Mouse (Mus musculus) megakaryocyte, embryonic 14.5 days (primary cell): ENCODE measurements around the gene Ctsd. TPM values are rescaled to one million over a fixed set of nuclear protein-coding genes. Genes with fewer than 3 reads are reported as not detected.

Experiments
- H3K27me3 ChIP-seq: replicated peaks from 2 replicates; pipeline ENCODE3; 2012; ENCODE audit warnings: inconsistent platforms
- H3K36me3 ChIP-seq: replicated peaks from 2 replicates; pipeline ENCODE3; 2012; ENCODE audit warnings: low read length, inconsistent platforms, mixed read lengths
- H3K4me1 ChIP-seq: 2 replicates; pipeline ENCODE4 v1.6.1; 2012; ENCODE audit warnings: inconsistent platforms
- H3K4me3 ChIP-seq: replicated peaks from 2 replicates; pipeline ENCODE3; 2012; ENCODE audit warnings: moderate library complexity, mild to moderate bottlenecking, inconsistent platforms
- H3K9me3 ChIP-seq: 2 replicates; pipeline ENCODE4 v1.6.1; 2012; ENCODE audit warnings: inconsistent platforms
- FLI1 ChIP-seq: IDR thresholded peaks from 2 replicates; pipeline ENCODE4 v1.6.1; 2012; ENCODE audit warnings: low read length, inconsistent platforms, mixed read lengths
- GATA1 ChIP-seq: IDR thresholded peaks from 3 replicates; pipeline ENCODE4 v1.6.1; 2012; ENCODE audit warnings: mixed read lengths, low read length, inconsistent platforms, borderline replicate concordance
- polyA plus RNA-seq: library from polyadenylated mRNA; stranded (reverse); fragments of >175 nt; gene quantifications from 2 replicates; pipeline ENCODE4 v1.2.3, GENCODE M21; 2012; ENCODE audit warnings: low replicate concordance; ENCODE audit not compliant: insufficient read depth

Ctsd gene
- polyA plus RNA-seq, 1 experiment, result 816 TPM

DNA sequence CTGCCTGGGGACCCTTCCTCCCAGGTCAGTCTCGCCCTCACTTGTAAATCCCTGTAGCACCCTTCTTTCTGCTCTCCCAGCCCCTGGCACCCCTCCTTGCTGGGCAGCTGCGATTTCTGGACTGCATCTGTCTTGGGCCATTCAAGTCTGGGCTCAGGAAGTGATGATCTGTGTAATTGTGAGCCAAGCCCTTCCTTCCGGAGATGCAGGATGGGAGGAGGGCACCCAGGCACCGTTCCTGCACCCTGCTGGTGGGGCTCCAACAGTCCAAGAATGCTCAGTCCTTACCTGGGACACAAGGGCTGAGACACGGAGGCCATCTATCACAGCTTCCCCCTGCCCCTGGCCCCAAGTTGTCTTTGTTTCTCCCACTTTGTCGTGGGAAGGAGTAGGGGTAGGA, 18.0 kb downstream of the Ctsd start:
- Histone ChIP-seq H3K27me3 (peaks cover 64% of the 10 kb centered on the region), H3K36me3 (peaks cover 10% of the 10 kb centered on the region), H3K4me3 (no peak overlapping the region), H3K4me1 (peaks cover 69% of the 10 kb centered on the region), H3K9me3 (no peaks in the 10 kb centered on the region)
- TF ChIP-seq GATA1 (no peak), FLI1 (no peak)

GRCm38 (mm10) chr7:142368856-142369255, 19.0 kb downstream of the Ctsd start:
- peaks cover 66% of the 10 kb centered on the region for H3K27me3 ChIP-seq

GRCm38 (mm10) chr7:142363107-142363506, 24.7 kb downstream of the Ctsd start:
- no peaks in the 10 kb centered on the region for H3K36me3 ChIP-seq
- TF ChIP-seq GATA1 (no peak), FLI1 (no peak)
- peaks cover 21% of the 10 kb centered on the region for H3K27me3 ChIP-seq

More at GRCm38 (mm10) chr7:142368856-142369255, 19.0 kb downstream of the Ctsd start:
- Histone ChIP-seq H3K36me3 (peaks cover under 1% of the 10 kb centered on the region), H3K4me3 (no peak overlapping the region), H3K9me3 (no peaks in the 10 kb centered on the region), H3K4me1 (peaks cover 59% of the 10 kb centered on the region)
- no peak for TF ChIP-seq FLI1
- no peak for TF ChIP-seq GATA1

GRCm38 (mm10) chr7:142360743-142361142, 27.1 kb downstream of the Ctsd start:
- H3K27me3 ChIP-seq, result peaks cover 6% of the 10 kb centered on the region
- no peaks in the 10 kb centered on the region for H3K9me3 ChIP-seq
- peak overlapping the region; percentile 3 for H3K4me3 ChIP-seq
- TF ChIP-seq GATA1, result no peak
- no peaks in the 10 kb centered on the region for H3K36me3 ChIP-seq
- H3K4me1 ChIP-seq, result peaks cover 74% of the 10 kb centered on the region

More at GRCm38 (mm10) chr7:142363107-142363506, 24.7 kb downstream of the Ctsd start:
- H3K9me3 ChIP-seq, result no peaks in the 10 kb centered on the region
- peaks cover 59% of the 10 kb centered on the region for H3K4me1 ChIP-seq
- H3K4me3 ChIP-seq, result no peak overlapping the region

DNA sequence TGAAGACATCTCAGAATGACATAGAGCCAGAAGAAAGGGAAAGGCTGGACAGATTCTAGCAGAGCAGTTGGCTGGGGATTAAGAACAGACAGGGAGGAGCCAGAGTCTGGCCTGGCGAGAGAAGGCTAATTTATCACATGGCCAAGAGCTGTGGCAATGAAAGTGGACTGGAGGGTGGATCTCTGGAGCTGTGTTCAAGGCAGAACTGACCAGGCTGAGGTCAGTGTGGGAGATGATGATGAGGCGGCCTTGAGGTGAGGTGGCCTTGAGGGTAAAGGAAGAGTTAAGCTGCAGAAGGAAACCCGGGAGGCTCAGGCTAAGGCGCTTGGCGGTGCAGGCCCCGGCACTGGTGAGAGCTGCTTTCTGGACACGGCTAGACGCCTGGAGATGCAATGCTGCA, 28.7 kb downstream of the Ctsd start:
- H3K36me3 ChIP-seq, result no peaks in the 10 kb centered on the region
- TF ChIP-seq FLI1 (no peak), GATA1 (no peak)

GRCm38 (mm10) chr7:142357566-142357965, 30.3 kb downstream of the Ctsd start:
- Histone ChIP-seq H3K4me3 (no peak overlapping the region), H3K27me3 (peaks cover 4% of the 10 kb centered on the region), H3K9me3 (no peaks in the 10 kb centered on the region), H3K36me3 (no peaks in the 10 kb centered on the region), H3K4me1 (peaks cover 86% of the 10 kb centered on the region)
- TF ChIP-seq GATA1 (no peak), FLI1 (no peak)

More for the DNA sequence above, 28.7 kb downstream of the Ctsd start:
- H3K27me3 ChIP-seq, result peaks cover 4% of the 10 kb centered on the region
- no peak overlapping the region for H3K4me3 ChIP-seq
- H3K9me3 ChIP-seq, result no peaks in the 10 kb centered on the region
- H3K4me1 ChIP-seq, result peaks cover 87% of the 10 kb centered on the region

- TF ChIP-seq FLI1 (no peak), GATA1 (no peak)
Measured at GRCm38 (mm10) chr7:142354661-142355233, 33.1 kb downstream of the Ctsd start.

GRCm38 (mm10) chr7:142353854-142354253, 34.0 kb downstream of the Ctsd start:
- H3K36me3 ChIP-seq, result no peaks in the 10 kb centered on the region
- no peaks in the 10 kb centered on the region for H3K9me3 ChIP-seq
- H3K27me3 ChIP-seq, result peaks cover 4% of the 10 kb centered on the region
- peaks cover 71% of the 10 kb centered on the region for H3K4me1 ChIP-seq
- peak overlapping the region; percentile 42 for H3K4me3 ChIP-seq
- no peak for TF ChIP-seq GATA1
- TF ChIP-seq FLI1, result no peak

More at GRCm38 (mm10) chr7:142354661-142355233, 33.1 kb downstream of the Ctsd start:
- peaks cover 74% of the 10 kb centered on the region for H3K4me1 ChIP-seq
- H3K36me3 ChIP-seq, result no peaks in the 10 kb centered on the region
- peak overlapping the region; percentile 50 for H3K4me3 ChIP-seq
- peaks cover 4% of the 10 kb centered on the region for H3K27me3 ChIP-seq
- no peaks in the 10 kb centered on the region for H3K9me3 ChIP-seq

DNA sequence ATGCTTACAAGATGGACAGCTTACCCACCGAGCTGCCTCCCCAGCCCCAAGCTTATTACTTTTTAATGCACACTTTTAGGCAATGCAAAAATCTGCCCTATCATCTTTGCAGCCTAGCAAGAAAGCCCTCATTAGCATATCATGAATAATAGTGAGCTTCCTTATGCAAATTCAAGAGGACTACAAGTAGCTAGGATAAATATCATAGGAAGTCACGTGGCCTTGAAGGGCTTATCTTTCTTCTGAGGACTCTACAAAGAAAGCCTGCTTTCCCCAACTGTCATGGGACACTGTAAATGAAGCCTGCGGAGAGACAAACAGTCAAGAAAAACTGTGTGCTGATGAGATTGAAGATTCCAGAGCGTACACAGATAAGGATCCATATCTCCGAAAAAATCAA, 36.3 kb downstream of the Ctsd start:
- no peaks in the 10 kb centered on the region for H3K36me3 ChIP-seq
- peaks cover 60% of the 10 kb centered on the region for H3K4me1 ChIP-seq
- H3K4me3 ChIP-seq, result no peak overlapping the region
- TF ChIP-seq FLI1 (no peak), GATA1 (no peak)
- H3K27me3 ChIP-seq, result peaks cover 4% of the 10 kb centered on the region
- no peaks in the 10 kb centered on the region for H3K9me3 ChIP-seq

DNA sequence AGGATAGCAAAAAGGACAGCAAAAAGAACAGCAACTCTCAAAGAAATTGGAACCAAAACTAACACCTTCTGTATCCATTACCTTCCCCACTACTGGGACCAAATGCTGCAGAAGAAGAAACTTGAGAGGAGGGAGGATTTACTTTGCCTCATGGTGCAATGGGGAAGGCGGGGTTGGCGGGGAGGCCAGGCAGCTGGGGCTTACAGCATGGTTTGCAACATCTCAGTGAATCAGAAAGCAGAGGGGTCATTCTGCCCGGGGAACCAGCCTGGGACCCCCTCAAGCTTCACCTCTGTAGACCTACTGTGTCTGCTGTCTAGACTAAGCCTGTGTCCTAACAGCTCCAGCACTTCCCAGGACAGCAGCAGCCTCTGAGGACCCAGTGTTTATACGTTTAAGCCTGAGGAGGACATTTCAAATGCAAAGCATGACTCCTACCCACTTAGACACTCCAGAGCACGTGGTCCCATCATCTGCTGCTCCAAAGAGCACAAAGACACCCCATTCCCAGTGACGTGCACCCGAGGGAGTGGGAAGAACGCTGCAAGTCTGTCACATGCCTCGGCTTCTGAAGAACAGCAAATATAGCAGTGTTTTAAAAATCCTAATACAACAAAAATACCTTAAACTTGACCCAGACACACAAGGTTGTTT, 38.4 kb downstream of the Ctsd start:
- no peaks in the 10 kb centered on the region for H3K9me3 ChIP-seq
- no peak overlapping the region for H3K4me3 ChIP-seq
- TF ChIP-seq GATA1, result no peak
- no peak for TF ChIP-seq FLI1
- no peaks in the 10 kb centered on the region for H3K27me3 ChIP-seq
- H3K36me3 ChIP-seq, result no peaks in the 10 kb centered on the region
- peaks cover 58% of the 10 kb centered on the region for H3K4me1 ChIP-seq

DNA sequence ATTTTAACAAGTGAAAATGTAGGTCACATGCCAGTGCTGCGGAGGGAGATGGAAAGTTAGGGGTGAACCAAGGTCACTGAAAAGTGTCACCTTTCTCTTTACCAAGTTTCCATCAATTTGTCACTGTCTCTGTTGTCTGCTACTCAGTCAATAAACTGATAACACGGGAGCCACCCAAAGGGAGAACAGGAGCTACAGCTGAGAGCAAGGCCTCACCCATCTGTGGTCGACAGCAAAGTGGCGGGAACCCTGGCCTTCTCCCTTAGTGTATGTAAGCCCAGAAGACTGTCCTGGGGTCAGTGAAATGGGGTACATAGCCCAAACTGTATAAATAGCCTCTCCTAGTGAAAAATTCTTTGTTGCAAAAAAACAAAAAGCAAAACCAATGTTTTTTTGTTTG, 40.3 kb downstream of the Ctsd start:
- H3K36me3 ChIP-seq, result no peaks in the 10 kb centered on the region
- no peaks in the 10 kb centered on the region for H3K27me3 ChIP-seq
- H3K4me1 ChIP-seq, result peaks cover 52% of the 10 kb centered on the region
- TF ChIP-seq GATA1, result no peak
- TF ChIP-seq FLI1, result no peak
- H3K4me3 ChIP-seq, result no peak overlapping the region
- no peaks in the 10 kb centered on the region for H3K9me3 ChIP-seq
